Mouse (Mus musculus) neural tube, embryonic 12.5 days (tissue): Measurements from ENCODE around the gene Fbxw26. TPM values are rescaled to one million over a fixed set of nuclear protein-coding genes. Genes with fewer than 3 reads are reported as not detected.
"Not testable (repeated sequence)": the region's sequence is repeated elsewhere in the genome, so short reads cannot be mapped to it uniquely, and the experiment has no call there.

Experiments used
- ATAC-seq: fragments of 200-750 bp; cut with Nextera tagmentation; 2 replicates; pipeline ENCODE4 v1.8.0; 2017; ENCODE audit warnings: low read depth, mild to moderate bottlenecking, moderate TSS enrichment, moderate library complexity; ENCODE audit not compliant: low FRiP score
- H3K27ac ChIP-seq: fragments of 300-500 bp; sonication (generic); 2 replicates; pipeline ENCODE4 v1.5.1; 2016
- H3K27me3 ChIP-seq: fragments of 300-500 bp; sonication (generic); replicated peaks from 2 replicates; pipeline ENCODE4 v1.6.1; 2016; ENCODE audit warnings: mild to moderate bottlenecking
- H3K36me3 ChIP-seq: fragments of 300-500 bp; sonication (generic); 2 replicates; pipeline ENCODE4 v1.6.1; 2016; ENCODE audit warnings: mild to moderate bottlenecking
- H3K4me1 ChIP-seq: fragments of 300-500 bp; sonication (generic); 2 replicates; pipeline ENCODE4 v1.6.1; 2016
- H3K4me2 ChIP-seq: fragments of 300-500 bp; sonication (generic); replicated peaks from 2 replicates; pipeline ENCODE4 v1.6.1; 2016; ENCODE audit warnings: mild to moderate bottlenecking
- H3K4me3 ChIP-seq: fragments of 300-500 bp; sonication (generic); 2 replicates; pipeline ENCODE4 v1.5.1; 2016
- H3K9ac ChIP-seq: fragments of 300-500 bp; sonication (generic); 2 replicates; pipeline ENCODE4 v1.6.1; 2016; ENCODE audit warnings: mild to moderate bottlenecking
- H3K9me3 ChIP-seq: fragments of 300-500 bp; sonication (generic); 2 replicates; pipeline ENCODE4 v1.6.1; 2016; ENCODE audit warnings: mild to moderate bottlenecking
- WGBS: fragments of 180-500 bp; shearing (Covaris S2); methylation state at CpG from one replicate; pipeline ENCODE4 v1.1.7; 2016; 5-methylcytosine and 5-hydroxymethylcytosine counted together
- polyA plus RNA-seq: library from polyadenylated mRNA; unstranded; fragments of >200 nt; fragmentation: Nextera tagmentation; extraction: Ambion mirVana; gene quantifications from 2 replicates; pipeline ENCODE4 v1.2.1, GENCODE M21; 2016

Fbxw26 gene
- not detected in 2 replicates for polyA plus RNA-seq

GRCm38 (mm10) chr9:109745989-109746388, at the start of gene Fbxw26:
TSS of gene Fbxw26 (minus strand) at chr9:109746089.
- WGBS = 88% methylated on average over 3 of the region's 3 CpGs

GRCm38 (mm10) chr9:109795221-109795620, 49.3 kb upstream of the Fbxw26 start:
- no peak for ATAC-seq
- Histone ChIP-seq H3K4me2 (no peak overlapping the region), H3K27ac (no peak overlapping the region), H3K4me1 (no peaks in the 10 kb centered on the region), H3K4me3 (no peak overlapping the region), H3K9ac (no peak overlapping the region), H3K9me3 (no peaks in the 10 kb centered on the region), H3K36me3 (no peaks in the 10 kb centered on the region), H3K27me3 (no peaks in the 10 kb centered on the region)
- WGBS = 82% methylated on average over 2 of the region's 2 CpGs

More at GRCm38 (mm10) chr9:109745989-109746388, at the start of gene Fbxw26:
- H3K27ac ChIP-seq, H3K4me2 ChIP-seq, H3K36me3 ChIP-seq, H3K27me3 ChIP-seq, H3K9me3 ChIP-seq, H3K4me3 ChIP-seq, ATAC-seq, H3K9ac ChIP-seq, H3K4me1 ChIP-seq: not testable (repeated sequence)

GRCm38 (mm10) chr9:109790570-109790969, 44.7 kb upstream of the Fbxw26 start, which contains the start of gene Fbxw27:
TSS of gene Fbxw27 (minus strand) at chr9:109790670.
- 88% methylated on average over 4 of the region's 4 CpGs for WGBS
- ATAC-seq = not testable (repeated sequence)

GRCm38 (mm10) chr9:109766841-109767240, 21.0 kb upstream of the Fbxw26 start:
- not testable (repeated sequence) for H3K4me1 ChIP-seq, H3K27ac ChIP-seq, H3K4me3 ChIP-seq, H3K9ac ChIP-seq, H3K4me2 ChIP-seq, H3K9me3 ChIP-seq, H3K27me3 ChIP-seq, ATAC-seq, H3K36me3 ChIP-seq
- WGBS = 70% methylated on average over 1 of the region's 1 CpGs

More at GRCm38 (mm10) chr9:109790570-109790969, 44.7 kb upstream of the Fbxw26 start, which contains the start of gene Fbxw27:
- not testable (repeated sequence) for H3K9ac ChIP-seq, H3K27ac ChIP-seq, H3K4me3 ChIP-seq, H3K36me3 ChIP-seq, H3K9me3 ChIP-seq, H3K4me1 ChIP-seq, H3K4me2 ChIP-seq, H3K27me3 ChIP-seq

- WGBS = 79% methylated on average over 4 of the region's 4 CpGs
- H3K4me3 ChIP-seq, H3K4me1 ChIP-seq, H3K27ac ChIP-seq, H3K36me3 ChIP-seq, H3K4me2 ChIP-seq, H3K9me3 ChIP-seq, H3K27me3 ChIP-seq, ATAC-seq, H3K9ac ChIP-seq: not testable (repeated sequence)
Measured at GRCm38 (mm10) chr9:109702600-109702999, 43.3 kb downstream of the Fbxw26 start, which contains the start of gene Fbxw18. TSS of gene Fbxw18 (minus strand) at chr9:109702700.

- H3K4me2 ChIP-seq = no peak overlapping the region
- no peaks in the 10 kb centered on the region for H3K27me3 ChIP-seq
- ATAC-seq = no peak
- no peaks in the 10 kb centered on the region for H3K36me3 ChIP-seq
- no peaks in the 10 kb centered on the region for H3K9me3 ChIP-seq
- H3K9ac ChIP-seq = no peak overlapping the region
- H3K4me3 ChIP-seq = no peak overlapping the region
- H3K4me1 ChIP-seq = no peaks in the 10 kb centered on the region
- 6% methylated on average over 1 of the region's 1 CpGs for WGBS
- no peak overlapping the region for H3K27ac ChIP-seq
Measured at GRCm38 (mm10) chr9:109685299-109685698, 60.6 kb downstream of the Fbxw26 start.

Other genes starting within 250 kb of the Fbxw26 start
- not detected in 2 replicates for gene Fbxw15, start 177.8 kb downstream of the Fbxw26 start, polyA plus RNA-seq
- gene Fbxw24, start 120.0 kb downstream of the Fbxw26 start, polyA plus RNA-seq = 0.13 TPM in 1 of 2 replicates, not detected in the other
- not detected in 2 replicates for gene Fbxw25, start 81.4 kb downstream of the Fbxw26 start, polyA plus RNA-seq
- not detected in 2 replicates for gene Fbxw18, start 43.4 kb downstream of the Fbxw26 start, polyA plus RNA-seq
- gene Fbxw27, start 44.6 kb upstream of the Fbxw26 start, polyA plus RNA-seq = not detected in 2 replicates
- not detected in 2 replicates for gene Spink8, start 66.2 kb upstream of the Fbxw26 start, polyA plus RNA-seq
- 64.5 and 66.7 TPM in 2 replicates for gene Nme6, start 86.7 kb upstream of the Fbxw26 start, polyA plus RNA-seq
- 1.8 and 2.2 TPM in 2 replicates for gene Camp, start 103.5 kb upstream of the Fbxw26 start, polyA plus RNA-seq
- 33.9 and 36.3 TPM in 2 replicates for gene Cdc25a, start 129.5 kb upstream of the Fbxw26 start, polyA plus RNA-seq
- gene Map4, start 185.4 kb upstream of the Fbxw26 start, polyA plus RNA-seq = 141 and 161 TPM in 2 replicates